Mouse (Mus musculus): ENCODE measurements around the gene Cacna1g. TPM values are rescaled to one million over a fixed set of nuclear protein-coding genes. Genes with fewer than 3 reads are reported as not detected.
"Not testable (repeated sequence)": the region's sequence is repeated elsewhere in the genome, so short reads cannot be mapped to it uniquely, and the experiment has no call there.

Gene Cacna1g
- total RNA-seq, 2 experiments from 2014 or later: 0.94 to 1.3 TPM

DNA sequence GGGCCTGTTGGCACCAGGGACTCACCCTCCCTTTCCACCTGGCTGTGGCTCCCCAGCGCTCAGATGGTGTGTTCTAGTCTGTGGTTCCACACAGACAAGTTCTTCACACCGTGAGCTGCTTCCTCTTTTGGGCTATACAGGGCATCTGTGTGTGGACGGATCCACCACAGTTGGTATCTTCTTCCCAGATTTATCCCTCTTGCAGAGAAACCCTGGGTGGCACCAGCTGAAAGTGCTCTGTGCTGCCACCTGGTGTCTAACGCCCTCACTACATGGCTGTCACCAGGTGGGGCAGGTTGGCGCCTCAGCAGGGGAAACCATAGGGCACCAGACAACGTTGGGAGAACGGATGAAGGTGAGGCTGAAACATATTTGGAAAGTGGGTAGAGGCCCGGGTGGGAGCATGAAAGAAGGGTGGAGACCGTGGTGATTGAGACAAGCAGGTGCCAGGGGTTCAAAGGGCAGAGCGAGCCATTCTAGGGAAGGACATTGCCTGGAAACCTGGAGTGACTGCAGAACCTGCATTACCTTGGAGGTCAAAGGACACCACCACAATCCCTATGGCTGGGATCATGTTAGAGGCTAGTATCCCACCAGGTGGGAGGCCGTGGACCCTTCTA, 69.2 kb downstream of the Cacna1g start:
- DNase-seq (ENCODE audit: low spot score): peak; percentile 72

DNA sequence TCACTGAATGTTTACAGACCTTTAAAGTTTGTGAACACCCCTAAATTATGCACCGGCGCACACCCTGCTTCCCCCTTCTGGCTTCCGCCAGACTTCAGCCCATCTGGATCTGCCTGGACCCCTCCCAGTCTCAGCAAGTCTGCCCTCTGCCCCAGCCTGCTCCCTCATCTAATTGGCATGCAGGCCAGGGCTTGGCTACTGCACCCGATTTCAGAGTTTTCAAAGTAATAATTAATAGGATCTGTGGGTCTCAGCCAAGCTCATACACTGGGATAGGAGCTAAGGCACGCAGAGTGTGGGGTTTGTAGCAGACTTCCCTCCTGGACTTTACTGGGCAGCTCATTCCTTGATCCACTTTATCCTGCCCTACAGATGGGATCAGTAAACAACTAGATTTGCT, 69.8 kb downstream of the Cacna1g start:
- no peak for DNase-seq (ENCODE audit: low spot score)

DNA sequence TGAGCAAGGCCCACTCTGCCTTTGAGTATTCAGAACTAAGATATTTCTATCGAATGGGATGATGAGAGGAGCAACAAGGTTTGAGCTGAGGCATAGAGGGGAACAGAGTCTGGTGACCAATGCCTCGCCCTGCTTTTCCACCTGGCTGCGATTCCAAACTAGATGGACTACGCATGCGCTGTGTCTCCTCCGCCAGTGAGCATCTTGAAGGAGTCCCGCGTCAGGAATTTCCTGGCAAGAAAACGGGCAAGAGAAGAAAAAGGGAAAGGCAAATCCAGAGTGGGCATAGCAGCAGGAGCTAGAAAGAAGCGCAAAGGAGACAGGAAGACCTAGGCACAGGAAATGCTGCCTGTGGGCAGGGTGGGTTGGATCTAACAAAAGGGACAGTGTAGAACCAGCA, 70.2 kb downstream of the Cacna1g start:
- DNase-seq (ENCODE audit: low spot score): no peak

DNA sequence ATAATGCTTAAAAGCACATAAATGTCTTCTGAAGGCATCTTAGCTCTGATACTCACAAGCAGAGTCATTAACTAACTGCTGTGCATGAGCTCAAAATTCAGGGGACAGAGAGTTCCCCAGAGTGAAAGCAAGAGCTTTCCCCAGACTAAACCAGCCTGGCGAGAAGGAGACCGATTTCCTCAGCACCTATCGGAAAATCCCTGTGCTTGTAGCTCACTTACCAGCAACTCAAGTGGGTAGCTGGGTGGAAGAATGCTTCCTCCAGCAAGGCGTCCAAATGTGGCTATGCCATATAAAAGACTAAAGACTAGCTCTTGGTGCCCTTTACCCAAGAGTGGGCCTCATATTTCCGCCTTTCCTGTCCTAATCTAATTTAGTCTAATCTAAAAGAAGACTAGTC, 71.3 kb downstream of the Cacna1g start:
- no peak for DNase-seq (ENCODE audit: low spot score)

DNA sequence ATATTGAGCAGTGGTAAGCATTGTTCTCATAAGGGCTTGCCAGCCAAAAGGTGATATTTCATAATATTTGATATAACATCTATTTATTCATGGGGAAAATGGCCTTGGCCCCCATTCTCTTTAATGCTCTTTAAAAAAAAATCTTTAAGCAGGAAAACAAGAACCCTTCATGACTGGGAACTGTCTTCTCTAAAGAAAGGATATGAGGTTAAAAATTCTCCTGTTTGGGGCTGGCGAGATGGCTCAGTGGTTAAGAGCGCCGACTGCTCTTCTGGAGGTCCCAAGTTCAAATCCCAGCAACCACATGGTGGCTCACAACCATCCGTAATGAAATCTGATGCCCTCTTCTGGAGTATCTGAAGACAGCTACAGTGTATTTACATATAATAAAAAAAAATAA, 72.0 kb downstream of the Cacna1g start:
- DNase-seq (ENCODE audit: low spot score): not testable (repeated sequence)

DNA sequence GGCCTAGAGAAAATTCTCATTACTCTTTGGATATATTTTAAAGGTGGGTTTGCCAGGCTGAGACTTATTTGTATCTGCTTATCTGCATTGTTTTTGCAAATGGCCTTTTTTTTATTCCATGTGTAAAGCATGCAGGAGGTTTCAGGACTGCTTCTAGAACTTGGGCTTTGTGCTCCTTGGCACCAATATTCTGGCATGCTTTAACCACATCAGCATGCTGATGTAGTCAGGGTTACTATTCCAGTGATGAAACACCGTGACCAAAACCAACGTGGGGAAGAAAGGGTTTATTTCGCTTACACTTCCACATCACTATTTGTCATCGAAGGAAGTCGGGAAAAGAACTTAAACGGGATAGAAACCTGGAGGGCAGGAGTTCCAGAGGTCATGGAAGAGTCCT, 73.0 kb downstream of the Cacna1g start:
- no peak for DNase-seq (ENCODE audit: low spot score)

DNA sequence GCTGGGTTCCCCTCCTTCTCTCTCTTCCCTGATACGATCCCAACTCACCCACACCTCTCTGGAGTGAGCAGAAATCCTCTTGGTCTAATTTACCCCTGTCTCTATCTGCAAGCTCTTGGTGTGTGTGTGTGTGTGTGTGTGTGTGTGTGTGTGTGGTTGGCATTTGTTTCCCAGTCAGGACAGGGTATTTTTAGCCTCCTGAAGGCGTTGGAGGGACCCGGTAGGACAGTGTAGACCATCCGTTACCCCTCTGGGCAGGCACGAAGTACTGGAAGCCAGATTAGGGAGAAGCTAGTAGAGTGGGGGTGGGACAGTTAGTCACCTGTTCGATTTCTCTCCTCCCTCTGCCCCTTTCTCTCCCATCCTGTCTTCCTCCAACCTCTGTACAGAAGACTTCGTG, 79.9 kb downstream of the Cacna1g start:
- DNase-seq (ENCODE audit: low spot score): no peak

DNA sequence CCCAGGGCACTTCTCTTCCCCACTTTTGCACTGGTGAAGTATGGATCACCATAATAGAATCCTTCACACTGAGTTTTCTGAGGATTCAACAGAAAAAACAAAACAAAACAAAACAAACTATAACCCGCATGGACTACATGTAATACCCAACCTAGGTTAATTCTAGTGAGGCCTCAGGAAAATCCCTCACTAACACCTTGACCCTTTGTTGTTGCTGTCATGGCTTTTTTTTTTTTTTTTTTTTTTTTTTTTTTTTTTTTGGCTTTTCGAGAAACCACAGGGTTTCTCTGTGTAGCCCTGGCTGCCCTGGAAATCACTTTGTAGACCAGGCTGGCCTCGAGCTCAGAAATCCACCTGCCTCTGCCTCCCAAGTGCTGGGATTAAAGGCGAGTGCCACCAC, 80.5 kb downstream of the Cacna1g start:
- DNase-seq (ENCODE audit: low spot score): not testable (repeated sequence)

DNA sequence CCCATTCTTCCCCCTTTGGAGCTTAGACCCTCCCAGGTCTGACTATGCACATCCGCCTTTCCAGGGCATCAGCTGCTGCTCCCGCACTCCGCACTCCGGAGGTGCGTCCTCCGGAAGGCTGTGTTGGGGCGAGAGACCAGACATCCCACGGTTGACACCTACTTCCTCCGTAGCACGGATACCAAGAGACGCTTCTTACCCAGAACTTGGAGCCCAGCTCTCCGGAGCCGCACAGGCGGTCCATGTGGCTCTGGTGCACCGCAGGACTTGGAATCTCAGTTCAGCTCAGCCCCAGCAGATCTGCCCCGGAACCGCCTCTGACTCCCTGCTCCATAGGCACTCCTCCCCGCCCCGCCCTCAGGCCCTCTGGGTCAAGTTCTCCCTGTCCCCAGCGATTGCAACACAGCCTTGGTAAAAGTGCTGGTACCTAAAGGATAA, 81.3 kb downstream of the Cacna1g start, which contains the start of gene Abcc3:
TSS of gene Abcc3 (minus strand) at position 326 of the 438 bp plus-strand sequence.
- peak; percentile 37 for DNase-seq (ENCODE audit: low spot score)

DNA sequence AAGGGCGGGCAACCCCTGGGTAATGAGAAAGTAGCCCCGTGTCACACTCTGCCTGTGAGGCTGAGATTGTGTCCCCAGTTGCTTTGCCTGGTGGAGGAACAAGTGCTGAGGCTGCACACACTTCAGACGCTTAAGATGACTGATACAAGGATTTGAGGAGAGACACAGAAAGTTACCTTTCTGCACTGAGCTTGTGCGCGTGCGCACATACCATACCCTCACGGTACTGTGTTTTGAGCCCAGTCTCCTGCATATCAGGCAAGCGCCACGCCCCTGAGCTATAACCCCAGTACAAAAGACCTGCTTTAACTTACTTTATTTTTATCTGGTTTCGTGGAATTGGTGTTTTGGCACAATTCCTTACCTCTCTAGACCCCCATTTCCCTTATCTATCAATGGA, 82.3 kb downstream of the Cacna1g start:
- DNase-seq (ENCODE audit: low spot score): no peak

DNA sequence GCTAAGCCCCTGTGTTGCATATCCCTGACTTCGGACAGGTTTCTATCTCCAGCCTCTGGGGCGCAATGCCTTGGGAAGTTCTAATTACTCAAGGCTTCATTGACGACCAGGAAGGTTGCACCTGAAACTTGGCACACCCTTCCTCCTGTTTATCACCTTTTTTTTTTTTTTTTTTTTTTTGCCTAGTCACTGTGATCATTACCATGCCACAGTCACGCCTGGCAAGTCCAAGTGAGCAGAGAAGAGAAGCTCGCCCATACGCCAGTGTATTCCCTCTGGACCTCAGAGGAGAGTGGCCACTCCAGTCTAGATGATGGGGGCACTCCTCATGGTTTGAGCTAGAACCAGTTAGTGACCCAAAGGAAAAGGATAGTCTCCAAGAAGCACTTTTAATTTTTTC, 83.2 kb downstream of the Cacna1g start:
- no peak for DNase-seq (ENCODE audit: low spot score)

DNA sequence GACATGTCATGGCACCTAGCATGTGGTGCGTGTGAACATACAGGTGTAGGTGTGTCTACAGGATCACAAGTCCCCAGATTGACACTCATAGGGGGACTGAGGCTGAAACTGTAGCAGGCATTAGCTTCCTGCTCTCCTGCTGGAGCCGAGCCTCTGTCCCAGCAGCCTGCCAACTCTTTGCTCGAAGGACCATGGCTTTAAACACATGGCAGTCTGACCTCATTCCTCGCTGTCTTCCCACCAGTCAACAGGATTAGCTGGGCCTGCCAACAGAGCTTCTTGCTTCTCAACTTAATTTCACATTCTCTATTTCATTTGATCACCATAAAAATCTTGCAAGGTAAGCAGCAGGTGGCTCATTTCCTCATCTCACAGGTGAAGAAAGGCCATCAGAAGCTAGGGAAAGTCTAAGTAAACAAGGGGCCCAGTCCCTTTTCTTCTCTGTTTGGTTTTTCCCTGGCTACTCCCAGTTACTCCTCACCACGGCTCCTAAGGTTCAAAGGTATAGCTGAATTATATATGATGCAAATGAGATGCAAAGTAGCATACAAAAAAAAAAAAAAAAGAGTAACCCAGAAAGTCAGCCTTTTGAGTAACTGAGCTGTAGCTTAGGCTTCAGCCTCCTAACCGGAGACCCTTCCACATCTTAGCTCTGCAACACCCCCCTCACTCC, 84.1 kb downstream of the Cacna1g start:
- no peak for DNase-seq (ENCODE audit: low spot score)

DNA sequence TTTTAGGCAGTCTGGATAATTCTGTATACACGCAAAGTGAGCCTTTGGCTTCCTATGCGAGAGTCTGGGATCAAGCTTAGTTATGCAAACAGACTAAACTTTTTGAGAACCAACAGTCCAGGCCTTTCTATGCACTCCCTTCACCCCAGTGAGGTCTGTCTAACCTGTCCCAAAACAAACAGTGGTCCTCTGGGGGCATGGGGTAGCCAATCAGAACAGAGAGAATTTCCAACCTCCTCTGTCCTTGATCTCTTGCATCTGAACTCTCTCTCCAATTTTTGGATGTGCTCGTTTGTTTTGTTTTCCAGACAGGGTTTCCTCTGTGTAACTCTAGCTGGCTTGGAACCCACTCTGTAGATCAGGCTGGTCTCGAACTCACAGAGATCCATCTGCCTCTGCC, 85.0 kb downstream of the Cacna1g start:
- no peak for DNase-seq (ENCODE audit: low spot score)

DNA sequence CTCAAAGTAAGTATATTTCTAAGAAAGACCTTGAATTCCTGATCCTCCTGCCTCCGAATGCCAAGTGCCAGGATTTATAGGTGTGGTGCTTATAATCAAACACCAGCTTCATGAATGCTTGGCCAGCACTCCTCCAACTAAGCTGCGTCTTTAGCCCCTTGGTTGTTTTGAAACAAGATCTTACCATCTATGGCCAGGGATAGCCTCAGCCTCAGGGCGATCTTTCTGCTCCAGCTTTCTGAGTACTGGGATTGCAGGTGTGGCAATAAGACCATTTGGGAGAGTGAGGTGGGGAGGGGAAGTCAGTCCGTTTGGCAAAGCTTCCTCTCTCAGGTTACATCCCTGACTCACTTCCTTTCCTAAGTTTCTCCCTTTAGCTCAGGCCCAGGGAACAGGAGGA, 86.2 kb downstream of the Cacna1g start:
- no peak for DNase-seq (ENCODE audit: low spot score)

DNA sequence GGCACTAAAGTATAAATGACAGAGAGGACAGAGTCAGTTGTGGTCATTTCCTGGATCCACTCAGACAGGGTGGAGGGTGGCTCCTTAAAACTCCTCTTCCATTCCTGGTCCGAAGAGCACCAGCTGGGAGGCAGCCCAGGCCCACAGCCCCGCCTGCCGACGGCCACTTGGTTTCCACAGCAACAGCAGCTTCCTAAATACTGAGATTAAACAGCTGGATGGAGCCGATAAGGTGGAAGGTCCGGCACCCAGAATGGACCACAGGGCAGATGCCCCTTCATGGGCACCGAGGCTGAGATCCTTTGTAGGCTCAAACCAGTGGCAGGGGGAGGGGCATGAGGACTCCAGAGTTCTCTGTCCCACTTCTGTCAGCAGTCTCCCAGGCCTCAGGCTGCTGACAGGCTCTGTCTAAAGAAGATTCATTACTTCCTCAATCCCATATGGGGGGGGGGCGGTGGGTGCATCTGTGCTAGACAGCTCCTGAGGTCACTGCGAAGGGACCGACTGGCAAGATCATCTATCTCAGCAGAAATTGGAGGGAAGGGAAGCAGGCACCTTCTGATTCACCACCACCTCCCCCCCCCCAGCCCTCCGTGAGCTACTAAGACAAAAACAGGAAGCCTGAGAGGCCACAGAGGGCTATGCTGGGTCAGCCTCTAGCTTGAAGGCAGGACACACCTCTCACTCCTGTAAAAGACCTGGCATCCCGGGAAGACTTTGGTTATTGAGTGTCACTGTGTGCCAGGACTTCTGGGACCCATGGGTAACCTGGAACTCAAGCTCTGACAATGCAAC, 87.8 kb downstream of the Cacna1g start:
- peak; percentile 8 for DNase-seq (ENCODE audit: low spot score)

DNA sequence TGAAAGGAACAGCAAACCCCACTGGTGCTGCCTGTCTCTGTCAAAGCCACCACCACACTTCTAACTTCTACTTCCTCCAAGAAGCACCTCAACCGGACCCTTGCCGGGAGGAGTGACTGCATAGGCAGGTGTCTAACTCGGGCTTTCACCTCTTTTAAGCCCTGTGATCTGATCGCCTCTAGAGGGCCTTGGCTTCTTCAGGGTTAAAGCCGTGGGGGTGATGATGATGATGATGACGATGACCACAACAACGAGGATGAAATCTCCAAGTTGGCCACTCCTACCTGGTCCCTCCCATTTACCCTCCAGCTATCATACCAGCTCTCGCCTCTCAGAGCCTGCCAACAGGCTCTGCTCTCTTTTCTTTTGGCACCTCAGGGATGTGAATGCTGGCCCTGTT, 94.3 kb downstream of the Cacna1g start:
- no peak for DNase-seq (ENCODE audit: low spot score)

DNA sequence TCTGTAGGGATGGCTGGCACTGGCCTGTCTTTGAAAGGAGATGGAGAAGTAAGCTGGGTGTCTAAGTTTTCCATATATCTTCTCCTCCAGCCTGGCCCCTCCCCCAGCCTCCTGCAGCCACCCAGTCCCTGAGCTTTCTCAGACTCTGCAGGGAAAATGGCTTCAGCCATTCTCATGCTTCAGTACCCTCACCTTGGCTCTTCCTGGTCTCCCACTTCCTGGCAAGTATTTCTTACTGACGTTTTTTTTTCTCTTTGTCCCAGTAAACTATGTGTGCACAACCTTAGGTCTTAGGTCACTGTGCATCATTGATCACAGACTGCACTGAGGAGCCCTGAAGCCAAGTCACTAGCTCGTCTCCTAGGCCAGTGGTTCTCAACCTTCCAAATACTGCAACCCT, 94.9 kb downstream of the Cacna1g start:
- DNase-seq (ENCODE audit: low spot score): no peak

DNA sequence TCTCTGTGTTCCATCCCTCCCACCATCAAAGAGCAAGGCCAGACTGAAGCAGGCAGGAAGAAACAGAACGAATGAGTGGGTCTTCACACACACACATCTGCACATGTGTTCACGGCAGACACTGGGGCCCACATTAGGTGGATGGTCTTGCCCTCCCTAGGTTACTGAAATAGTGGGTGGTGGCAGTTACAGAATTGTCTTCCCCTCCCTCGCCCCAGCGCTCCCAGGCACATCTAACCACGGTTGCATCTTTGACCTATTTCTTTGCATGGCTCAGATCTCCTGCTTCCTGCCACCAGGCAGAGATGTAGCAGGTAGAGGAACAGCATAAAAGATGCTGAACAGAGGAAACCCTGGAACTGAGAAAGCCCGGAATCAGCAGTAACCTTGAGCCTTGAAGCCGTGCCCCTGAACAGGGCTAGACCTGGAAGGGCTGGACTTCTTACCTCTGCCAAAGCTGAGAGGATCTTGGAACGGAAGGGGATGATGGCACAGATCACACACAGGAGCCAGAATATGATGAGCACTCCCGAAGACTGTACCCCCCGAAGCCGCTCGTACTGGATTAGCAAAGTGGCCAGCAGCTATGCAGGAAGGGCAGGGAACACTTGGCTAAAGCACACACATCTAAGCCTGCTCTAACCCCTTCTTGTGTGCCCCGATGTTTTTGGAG, 99.6 kb downstream of the Cacna1g start:
- no peak for DNase-seq (ENCODE audit: low spot score)

DNA sequence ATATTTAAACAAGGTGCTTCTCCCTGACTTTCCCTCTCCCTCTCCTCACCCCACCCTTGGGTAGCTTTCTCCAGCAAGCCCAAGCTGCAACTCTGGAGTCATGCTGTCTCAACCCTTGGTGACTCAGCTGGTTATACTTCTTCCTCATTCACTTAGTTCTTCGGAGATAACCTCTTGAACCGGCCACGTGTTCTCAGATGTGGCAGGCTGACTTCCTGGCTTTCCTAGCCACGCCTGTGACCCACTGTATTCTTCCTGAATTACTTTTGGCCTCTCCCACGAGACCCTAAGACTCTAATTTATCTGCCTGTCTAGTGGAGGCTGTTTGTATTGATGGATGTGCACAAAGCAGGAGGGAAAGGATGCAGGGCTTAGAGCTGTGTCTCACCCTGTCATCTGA, 103.2 kb downstream of the Cacna1g start:
- no peak for DNase-seq (ENCODE audit: low spot score)

DNA sequence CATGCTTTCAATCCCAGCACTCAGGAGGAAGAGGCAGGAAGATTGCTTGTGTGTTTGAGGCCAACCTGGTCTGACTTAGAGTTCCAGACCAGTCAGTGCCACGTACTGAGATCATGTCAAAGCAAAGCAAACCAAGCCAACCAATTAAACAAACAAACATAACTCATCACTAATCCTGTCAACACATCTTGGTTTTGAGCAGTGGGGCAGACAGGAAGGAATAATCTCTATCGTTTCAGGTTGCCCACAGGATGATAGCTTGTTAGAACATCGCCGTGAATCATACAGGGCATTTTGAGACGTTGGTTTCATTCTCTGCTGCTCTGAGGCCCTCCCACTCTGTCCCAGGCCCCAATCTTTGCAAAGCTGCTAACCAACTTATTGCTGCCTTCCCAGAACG, 104.0 kb downstream of the Cacna1g start:
- DNase-seq (ENCODE audit: low spot score): no peak

DNA sequence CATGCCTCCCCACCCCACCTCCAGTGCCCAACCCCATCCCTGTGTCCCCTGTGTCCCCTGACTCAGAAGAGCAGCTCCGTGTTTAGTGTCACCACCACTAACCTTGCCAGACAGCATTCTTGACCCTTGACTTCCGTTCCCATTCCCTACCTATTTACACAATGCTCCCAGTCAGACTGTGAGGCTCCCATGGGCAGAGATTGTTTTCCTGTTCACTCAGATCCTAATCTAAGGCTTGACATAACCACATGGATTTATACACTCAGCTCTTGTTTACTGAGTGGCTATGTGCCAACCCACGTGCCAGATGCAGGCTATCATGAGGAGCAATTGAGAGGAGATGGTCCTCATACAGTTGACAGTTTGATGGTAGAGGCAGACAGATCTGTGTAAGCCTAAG, 108.7 kb downstream of the Cacna1g start:
- no peak for DNase-seq (ENCODE audit: low spot score)

DNA sequence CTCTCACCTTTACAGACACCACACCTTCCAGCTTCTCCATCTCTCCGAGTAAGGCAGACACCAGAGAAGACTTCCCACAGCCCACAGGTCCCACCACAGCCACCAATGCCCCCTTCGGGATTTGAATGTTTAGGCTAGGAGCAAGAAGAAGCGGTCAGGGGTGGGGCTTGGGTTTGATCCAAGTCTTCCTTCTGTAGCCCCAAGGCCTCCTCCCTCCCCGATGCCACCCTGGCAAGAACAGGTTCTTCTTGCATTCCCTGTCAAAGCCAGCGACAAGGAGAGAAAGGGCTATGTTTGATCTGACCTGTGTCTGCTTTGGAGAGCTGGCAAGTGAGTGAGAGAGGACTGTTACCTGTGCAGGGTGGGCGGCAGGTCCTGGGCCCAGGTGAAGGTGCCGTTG, 110.3 kb downstream of the Cacna1g start:
- DNase-seq (ENCODE audit: low spot score): no peak

Measured in gastrocnemius, adult 18-20 months (tissue).